Mouse (Mus musculus): Measurements from ENCODE around the gene Cdc20. TPM values are rescaled to one million over a fixed set of nuclear protein-coding genes. Genes with fewer than 3 reads are reported as not detected.

The Cdc20 gene
- polyA plus RNA-seq, 1 experiment: 54.5 TPM

DNA sequence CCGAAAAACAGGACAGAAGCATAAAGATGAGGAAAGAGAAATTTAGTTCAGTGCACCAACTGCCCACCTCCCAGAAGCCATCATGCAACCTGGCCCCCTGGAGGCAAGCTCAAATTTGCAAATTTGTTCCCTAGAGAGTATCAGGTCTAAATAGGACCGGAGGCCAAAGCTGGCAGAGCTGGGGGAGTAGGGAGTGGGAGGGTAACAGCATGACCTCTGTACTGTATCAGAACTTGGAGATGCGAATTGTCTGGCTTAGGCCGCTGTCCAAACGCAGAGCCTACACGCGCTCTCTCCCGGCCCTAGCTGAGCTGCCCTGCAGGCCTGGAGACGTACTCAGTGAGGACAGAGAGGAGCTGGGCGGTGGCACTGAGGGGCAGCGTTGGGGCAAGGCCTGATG is 47.0 kb downstream of the Cdc20 start:
- no peak for DNase-seq (ENCODE audit: low read depth)
- TF ChIP-seq CTCF (IDR thresholded peaks at IDR 0.05; ENCODE audit: borderline replicate concordance, extremely low read depth, insufficient read depth, insufficient read length): no peak
- no peak for TF ChIP-seq POLR2A (IDR thresholded peaks at IDR 0.05; ENCODE audit: borderline replicate concordance, extremely low read depth, insufficient read depth, insufficient read length, poor library complexity, severe bottlenecking)

DNA sequence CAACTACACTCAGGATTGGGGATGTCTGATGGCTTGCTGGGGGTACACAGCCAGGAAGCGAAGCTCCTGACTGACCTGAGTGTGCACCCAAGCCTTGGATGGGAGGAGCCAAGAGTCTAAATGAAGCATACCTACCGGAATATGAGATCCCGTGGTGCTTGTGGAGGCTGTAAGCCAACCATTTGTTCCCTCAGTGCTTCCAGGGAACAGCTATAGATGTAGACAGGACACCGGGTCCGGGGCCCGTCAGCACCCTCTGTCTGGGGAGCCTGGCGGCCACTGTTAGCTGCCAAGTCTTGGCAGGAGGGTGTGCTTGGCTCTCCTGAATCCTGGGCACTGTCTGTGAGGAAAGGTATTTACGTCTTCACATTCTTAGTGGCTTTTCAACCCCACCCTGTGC is 49.8 kb downstream of the Cdc20 start:
- no peak for DNase-seq (ENCODE audit: low read depth)
- TF ChIP-seq CTCF (IDR thresholded peaks at IDR 0.05; ENCODE audit: borderline replicate concordance, extremely low read depth, insufficient read depth, insufficient read length) (no peak), POLR2A (IDR thresholded peaks at IDR 0.05; ENCODE audit: borderline replicate concordance, extremely low read depth, insufficient read depth, insufficient read length, poor library complexity, severe bottlenecking) (no peak)

DNA sequence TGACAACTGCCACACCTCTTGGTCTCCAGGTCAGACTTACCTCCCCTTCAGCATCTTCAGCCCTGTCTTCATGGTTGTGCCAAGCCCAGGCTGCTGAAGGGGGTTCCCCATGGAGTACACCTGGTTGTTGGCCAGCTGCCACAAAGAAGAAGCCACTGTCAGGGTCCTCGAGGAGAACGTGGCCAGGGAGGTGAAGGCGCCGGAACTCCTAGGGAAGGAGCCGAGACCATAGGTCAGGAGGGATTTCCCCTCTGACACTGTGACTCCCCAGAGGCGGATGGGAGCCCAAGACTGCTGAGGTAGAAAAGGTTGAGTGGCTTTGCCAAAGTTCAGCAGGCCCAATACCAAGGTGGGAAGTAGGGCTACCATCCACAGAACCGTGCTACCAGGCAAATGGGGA is 53.9 kb downstream of the Cdc20 start:
- DNase-seq (ENCODE audit: low read depth): no peak
- TF ChIP-seq POLR2A (IDR thresholded peaks at IDR 0.05; ENCODE audit: borderline replicate concordance, extremely low read depth, insufficient read depth, insufficient read length, poor library complexity, severe bottlenecking): no peak
- no peak for TF ChIP-seq CTCF (IDR thresholded peaks at IDR 0.05; ENCODE audit: borderline replicate concordance, extremely low read depth, insufficient read depth, insufficient read length)

Other genes starting within 250 kb of the Cdc20 start
- 99.7 and 154 TPM in 2 replicates for gene Ptprf, start 145.9 kb downstream of the Cdc20 start, polyA plus RNA-seq (2012; rRNA removed)
- gene Szt2, start 28.1 kb downstream of the Cdc20 start, polyA plus RNA-seq (2012; rRNA removed): 32.5 and 48.7 TPM in 2 replicates
- 83.4 and 95.1 TPM in 2 replicates for gene Med8, start 28.0 kb downstream of the Cdc20 start, polyA plus RNA-seq (2012; rRNA removed)
- gene Elovl1, start 9.3 kb downstream of the Cdc20 start, polyA plus RNA-seq (2012; rRNA removed): 48.5 and 56.6 TPM in 2 replicates
- 0.08 and 0.26 TPM in 2 replicates for gene Mpl, start 20.2 kb upstream of the Cdc20 start, polyA plus RNA-seq (2012; rRNA removed)
- gene Tie1, start 52.7 kb upstream of the Cdc20 start, polyA plus RNA-seq (2012; rRNA removed): 18.8 and 23.1 TPM in 2 replicates
- 0.27 and 0.29 TPM in 2 replicates for gene 2610528J11Rik, start 89.6 kb upstream of the Cdc20 start, polyA plus RNA-seq (2012; rRNA removed)
- 0.49 and 0.82 TPM in 2 replicates for gene Tmem125, start 106.7 kb upstream of the Cdc20 start, polyA plus RNA-seq (2012; rRNA removed)
- gene Cfap57, start 183.4 kb upstream of the Cdc20 start, polyA plus RNA-seq (2012; rRNA removed): 0.72 and 1.5 TPM in 2 replicates
- 67.7 and 74.9 TPM in 2 replicates for gene Ebna1bp2, start 183.4 kb upstream of the Cdc20 start, polyA plus RNA-seq (2012; rRNA removed)
- not detected in 2 replicates for gene Olfr62, start 221.6 kb upstream of the Cdc20 start, polyA plus RNA-seq (2012; rRNA removed)

Measured in brain, embryonic 14.5 days (tissue).